Mouse (Mus musculus): Measurements from ENCODE around the gene Golim4. TPM values are rescaled to one million over a fixed set of nuclear protein-coding genes. Genes with fewer than 3 reads are reported as not detected.

The Golim4 gene
- total and polyA plus RNA-seq, 3 experiments: 12.9 to 30.2 TPM; not detected in 1

DNA sequence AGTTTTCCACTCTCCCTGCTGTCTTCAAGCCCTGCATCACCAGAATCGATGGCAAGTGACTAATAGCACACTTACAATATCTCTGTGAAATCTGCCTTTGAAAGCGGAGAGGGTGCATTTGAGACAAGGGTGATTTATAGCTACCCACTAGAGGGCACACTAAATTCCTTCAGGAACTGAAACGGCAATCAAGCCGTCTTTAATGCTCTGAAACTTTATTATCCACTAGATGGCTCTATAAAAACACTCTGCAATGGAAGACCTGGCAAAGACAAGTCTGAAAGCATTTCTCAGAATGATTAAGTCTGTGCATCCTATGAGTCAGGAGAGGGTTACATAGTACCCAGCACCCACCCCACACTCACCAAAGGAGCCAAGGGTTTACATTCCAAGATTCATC is 46.5 kb downstream of the Golim4 start:
- Histone ChIP-seq H3K79me2 (ENCODE audit: control insufficient read depth, insufficient read depth, low read length, poor library complexity) (no peaks in the 10 kb centered on the region), H3K9me3 (replicated peaks; ENCODE audit: insufficient read depth, low read length) (no peaks in the 10 kb centered on the region), H3K9ac (ENCODE audit: control insufficient read depth, low read depth, low read length, poor library complexity, severe bottlenecking) (no peak overlapping the region), H3K27ac (ENCODE audit: control insufficient read depth, low read depth, low read length) (no peak overlapping the region), H3K36me3 (ENCODE audit: control insufficient read depth in 1 of 2, insufficient read depth in 2 of 2, low read length in 2 of 2) (peaks cover 0 to 2% of the 10 kb centered on the region in 2 experiments; a peak in 1 of 4 replicates), H3K27me3 (ENCODE audit: control insufficient read depth in 1 of 2, insufficient read depth in 2 of 2, low read length in 2 of 2) (no peaks in the 10 kb centered on the region), H3K4me1 (ENCODE audit: control insufficient read depth in 1 of 2, insufficient read depth in 2 of 2, low read length in 2 of 2) (no peaks in the 10 kb centered on the region), H3K4me3 (ENCODE audit: control insufficient read depth in 1 of 2, insufficient read depth in 1 of 2, low read depth in 2 of 2, low read length in 2 of 2) (no peak overlapping the region)
- TF ChIP-seq ELF1 (IDR thresholded peaks at IDR 0.05; ENCODE audit: low read depth, low read length): no peak
- TF ChIP-seq ZC3H11A (IDR thresholded peaks at IDR 0.05; ENCODE audit: low read depth, low read length): peak; percentile 30
- peak in 2 of 3 experiments; percentile 7 to 93; a peak in 3 of 6 replicates for TF ChIP-seq CTCF (IDR thresholded peaks at IDR 0.05 in 2 of 3, conservative IDR thresholded peaks at IDR 0.05 in 1 of 3; ENCODE audit: control insufficient read depth in 1 of 3, insufficient read depth in 1 of 3, low read depth in 2 of 3, low read length in 3 of 3, poor library complexity in 1 of 3, severe bottlenecking in 1 of 3)
- TF ChIP-seq RAD21 (IDR thresholded peaks at IDR 0.05; ENCODE audit: low read depth, low read length): peak; percentile 60
- peak; percentile 80 for TF ChIP-seq SMC3 (IDR thresholded peaks at IDR 0.05; ENCODE audit: low read depth, low read length)
- TF ChIP-seq MEF2A (IDR thresholded peaks at IDR 0.05; ENCODE audit: extremely low read depth, insufficient replicate concordance, low read depth, low read length, poor library complexity, severe bottlenecking): no peak
- peak; percentile 56 for DNase-seq (ENCODE audit: low read depth, low spot score)

DNA sequence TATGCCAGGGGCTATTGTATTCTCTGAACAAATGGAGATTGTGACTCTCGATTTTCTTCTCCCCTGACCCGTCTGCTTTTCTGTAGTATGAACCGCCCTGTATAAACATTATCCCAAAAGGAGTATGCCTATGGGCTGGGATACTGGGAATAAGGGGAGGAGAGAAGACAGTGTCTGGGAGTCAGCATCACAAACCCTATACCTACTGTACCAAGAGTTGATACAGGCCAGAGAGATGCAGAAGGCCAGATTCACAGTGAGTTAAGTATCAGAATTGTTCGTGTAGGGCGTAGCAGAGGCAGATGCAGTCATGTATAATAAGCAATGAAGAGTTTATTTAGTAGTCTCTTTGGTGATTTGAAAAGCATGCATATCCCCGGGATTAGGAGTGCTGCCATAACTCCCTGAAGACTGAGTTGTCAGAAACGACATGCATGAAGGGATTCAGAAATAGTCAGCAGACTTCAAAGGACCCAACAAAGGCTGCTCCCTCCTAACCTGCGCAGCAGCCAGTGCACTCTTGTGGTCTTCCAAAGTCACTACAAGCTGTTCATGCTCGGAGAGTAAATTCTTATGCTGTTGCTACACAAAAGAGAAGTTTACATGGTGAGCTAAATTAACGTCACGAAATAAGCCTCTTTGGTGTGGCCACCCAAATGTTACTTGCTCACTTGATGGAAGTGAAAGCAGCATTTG is 54.7 kb downstream of the Golim4 start:
- H3K9me3 ChIP-seq (replicated peaks; ENCODE audit: insufficient read depth, low read length): no peaks in the 10 kb centered on the region
- H3K79me2 ChIP-seq (ENCODE audit: control insufficient read depth, insufficient read depth, low read length, poor library complexity): no peaks in the 10 kb centered on the region
- peaks cover 0 to 2% of the 10 kb centered on the region in 2 experiments; a peak in 2 of 4 replicates for H3K36me3 ChIP-seq (ENCODE audit: control insufficient read depth in 1 of 2, insufficient read depth in 2 of 2, low read length in 2 of 2)
- H3K4me3 ChIP-seq (ENCODE audit: control insufficient read depth in 1 of 2, insufficient read depth in 1 of 2, low read depth in 2 of 2, low read length in 2 of 2): no peak overlapping the region
- H3K27me3 ChIP-seq (ENCODE audit: control insufficient read depth in 1 of 2, insufficient read depth in 2 of 2, low read length in 2 of 2): no peaks in the 10 kb centered on the region
- H3K9ac ChIP-seq (ENCODE audit: control insufficient read depth, low read depth, low read length, poor library complexity, severe bottlenecking): no peak overlapping the region
- no peaks in the 10 kb centered on the region for H3K4me1 ChIP-seq (ENCODE audit: control insufficient read depth in 1 of 2, insufficient read depth in 2 of 2, low read length in 2 of 2)
- H3K27ac ChIP-seq (ENCODE audit: control insufficient read depth, low read depth, low read length): no peak overlapping the region
- DNase-seq (ENCODE audit: low read depth, low spot score): no peak
- no peak for TF ChIP-seq HCFC1 (IDR thresholded peaks at IDR 0.05; ENCODE audit: low read depth, low read length)
- no peak for TF ChIP-seq TAL1 (IDR thresholded peaks at IDR 0.05; ENCODE audit: low read length)
- no peak for TF ChIP-seq E2F4 (IDR thresholded peaks at IDR 0.05; ENCODE audit: borderline replicate concordance, low read depth, low read length)
- TF ChIP-seq NELFE (IDR thresholded peaks at IDR 0.05; ENCODE audit: low read depth, low read length): no peak
- TF ChIP-seq GABPA (IDR thresholded peaks at IDR 0.05; ENCODE audit: low read depth, low read length): no peak
- TF ChIP-seq MAZ (IDR thresholded peaks at IDR 0.05; ENCODE audit: low read depth, low read length): no peak
- TF ChIP-seq CHD1 (IDR thresholded peaks at IDR 0.05; ENCODE audit: low read depth, low read length): no peak
- no peak for TF ChIP-seq TCF12 (IDR thresholded peaks at IDR 0.05; ENCODE audit: low read depth, low read length)
- no peak for TF ChIP-seq MYC (IDR thresholded peaks at IDR 0.05; ENCODE audit: low read depth, low read length)
- no peak for TF ChIP-seq JUND (IDR thresholded peaks at IDR 0.05; ENCODE audit: low read depth, low read length)
- TF ChIP-seq GATA1 (IDR thresholded peaks at IDR 0.05; ENCODE audit: low read depth, low read length): no peak
- TF ChIP-seq RCOR1 (IDR thresholded peaks at IDR 0.05; ENCODE audit: low read depth, low read length): no peak
- TF ChIP-seq MXI1 (IDR thresholded peaks at IDR 0.05; ENCODE audit: low read depth, low read length): no peak
- TF ChIP-seq SIN3A (IDR thresholded peaks at IDR 0.05; ENCODE audit: low read length): no peak
- TF ChIP-seq SMC3 (IDR thresholded peaks at IDR 0.05; ENCODE audit: low read depth, low read length): no peak
- TF ChIP-seq POLR2AphosphoS5 (IDR thresholded peaks at IDR 0.05; ENCODE audit: borderline replicate concordance, low read depth, low read length): no peak
- no peak for TF ChIP-seq KAT2A (conservative IDR thresholded peaks at IDR 0.05; ENCODE audit: low read depth, low read length)
- no peak for TF ChIP-seq ZMIZ1 (IDR thresholded peaks at IDR 0.05; ENCODE audit: low read depth, low read length)
- TF ChIP-seq MAFK (IDR thresholded peaks at IDR 0.05; ENCODE audit: borderline replicate concordance, low read depth, low read length): no peak
- TF ChIP-seq MAX (IDR thresholded peaks at IDR 0.05; ENCODE audit: low read length): no peak
